Comparison of ENCODE assay signal across 20 mouse cellular contexts in the genomic region with DNA sequence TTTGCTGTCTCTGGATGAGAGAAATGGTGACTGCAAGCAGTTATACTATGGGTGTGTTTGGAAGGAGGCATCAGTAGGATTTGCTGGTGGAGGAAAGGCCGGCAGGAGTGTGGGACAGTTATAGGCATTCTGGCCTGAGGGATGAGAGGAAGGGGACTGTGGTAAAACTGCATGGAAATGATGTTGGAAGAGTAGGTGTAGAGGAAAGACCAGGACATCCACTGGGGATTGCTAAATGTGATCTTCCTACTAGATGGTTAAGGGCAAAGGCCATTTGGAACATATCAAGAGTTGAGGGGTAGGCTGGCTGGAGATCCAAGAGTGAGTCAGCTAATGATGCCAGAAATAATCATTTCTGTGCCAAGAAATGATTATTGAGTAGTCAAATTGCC. TPM values are rescaled to one million over a fixed set of nuclear protein-coding genes. Genes with fewer than 3 reads are reported as not detected.
DNase-seq lines count a peak whose midpoint lies in the region; ATAC-seq and TF ChIP-seq lines count a peak whose summit lies in the region.
"Had no signal": no experiment of that assay in that cellular context is flagged by ENCODE, and none has a peak within 500 bp of the region (broad histone marks: within the 10 kb centered on the region; RNA-seq: fewer than 3 reads in every experiment).

No protein-coding gene starts in this region.

- peak; percentile 26 for DNase-seq in kidney, adult 9 months
- no peak for DNase-seq in kidney, postnatal 25 days
- DNase-seq in stomach, postnatal 0 days (ENCODE audit: low spot score) = no peak
- DNase-seq in liver, postnatal 0 days = no peak
- DNase-seq in retina, embryonic 14.5 days (ENCODE audit: low spot score) = no peak
- DNase-seq: adrenal gland, postnatal 25 days; cerebellum, adult 2 months; cerebellum, postnatal 10 days; forebrain, postnatal 0 days; gastrocnemius, adult 2 months; gastrocnemius, postnatal 25 days; heart, postnatal 4 days had no signal

- H3K4me1 ChIP-seq in stomach, embryonic 16.5 days (ENCODE audit: control insufficient read depth, insufficient read depth, low read length) = no peaks in the 10 kb centered on the region
- H3K4me1 ChIP-seq in stomach, postnatal 0 days (replicated peaks; ENCODE audit: control insufficient read depth, insufficient read depth) = no peaks in the 10 kb centered on the region
- H3K4me1 ChIP-seq in liver, postnatal 0 days (ENCODE audit: insufficient read depth) = peaks cover 6% of the 10 kb centered on the region
- H3K4me1 ChIP-seq: forebrain, embryonic 13.5 days; heart, embryonic 13.5 days; hindbrain, embryonic 12.5 days had no signal

- H3K27me3 ChIP-seq in stomach, embryonic 16.5 days (ENCODE audit: control insufficient read depth, insufficient read depth, low read length) = no peaks in the 10 kb centered on the region
- H3K27me3 ChIP-seq in stomach, postnatal 0 days (ENCODE audit: control insufficient read depth, insufficient read depth, low read length) = no peaks in the 10 kb centered on the region
- H3K27me3 ChIP-seq in liver, postnatal 0 days (ENCODE audit: insufficient read depth, low read length) = no peaks in the 10 kb centered on the region
- H3K27me3 ChIP-seq: CH12.LX; forebrain, embryonic 13.5 days; heart, embryonic 13.5 days; hindbrain, embryonic 12.5 days; Patski had no signal

- TF ChIP-seq CTCF in stomach, postnatal 0 days (IDR thresholded peaks at IDR 0.05; ENCODE audit: low read depth) = no peak
- no peak for TF ChIP-seq CTCF in liver, postnatal 0 days (IDR thresholded peaks at IDR 0.05; ENCODE audit: low read depth)

- H3K4me3 ChIP-seq in stomach, embryonic 16.5 days (replicated peaks; ENCODE audit: low read length) = no peak overlapping the region
- H3K4me3 ChIP-seq in stomach, postnatal 0 days (ENCODE audit: low read depth, low read length) = no peak overlapping the region
- no peak overlapping the region for H3K4me3 ChIP-seq in liver, postnatal 0 days (ENCODE audit: low read depth, low read length)
- H3K4me3 ChIP-seq: embryonic facial prominence, embryonic 10.5 days; forebrain, embryonic 13.5 days; gastrocnemius, adult 2 months; heart, embryonic 13.5 days; hindbrain, embryonic 12.5 days had no signal

- 75% methylated on average over 1 of the region's 1 CpGs for WGBS in stomach, embryonic 16.5 days
- WGBS in stomach, postnatal 0 days = 95% methylated on average over 1 of the region's 1 CpGs
- WGBS in liver, postnatal 0 days (ENCODE audit: insufficient replicate concordance) = 68% methylated on average over 1 of the region's 1 CpGs

- no peak for TF ChIP-seq EP300 in stomach, postnatal 0 days (optimal IDR thresholded peaks at IDR 0.05)
- no peak for TF ChIP-seq EP300 in liver, postnatal 0 days (IDR thresholded peaks at IDR 0.05; ENCODE audit: low read depth)

- no peaks in the 10 kb centered on the region for H3K9me3 ChIP-seq in stomach, embryonic 16.5 days (replicated peaks; ENCODE audit: control insufficient read depth, low read length)
- no peaks in the 10 kb centered on the region for H3K9me3 ChIP-seq in stomach, postnatal 0 days (ENCODE audit: control insufficient read depth, low read length)
- no peaks in the 10 kb centered on the region for H3K9me3 ChIP-seq in liver, postnatal 0 days (ENCODE audit: low read length)
- H3K9me3 ChIP-seq: embryonic facial prominence, embryonic 10.5 days; forebrain, embryonic 13.5 days; heart, embryonic 13.5 days; hindbrain, embryonic 12.5 days had no signal

- ATAC-seq in stomach, embryonic 16.5 days (ENCODE audit: insufficient read depth, low FRiP score) = peak; percentile 12; the same call in 1 of the 2 replicates
- no peak for ATAC-seq in stomach, postnatal 0 days (ENCODE audit: low FRiP score, low TSS enrichment)
- ATAC-seq in liver, postnatal 0 days = peak; percentile 77
- ATAC-seq: activated CD4-positive, CD25-positive, alpha-beta regulatory T cell, adult 4 months; forebrain, embryonic 13.5 days; forebrain, postnatal 0 days; Patski had no signal

- H3K4me2 ChIP-seq in stomach, embryonic 16.5 days (ENCODE audit: low read depth, low read length) = no peak overlapping the region
- no peak overlapping the region for H3K4me2 ChIP-seq in stomach, postnatal 0 days (replicated peaks; ENCODE audit: low read depth)
- 0 out of 2 replicates have a peak overlapping the region, but pooled peaks have one; percentile 11 for H3K4me2 ChIP-seq in liver, postnatal 0 days (ENCODE audit: low read depth, low read length)
- H3K4me2 ChIP-seq: forebrain, embryonic 13.5 days; heart, embryonic 13.5 days; hindbrain, embryonic 12.5 days had no signal

- H3K27ac ChIP-seq in stomach, embryonic 16.5 days (ENCODE audit: low read length) = no peak overlapping the region
- no peak overlapping the region for H3K27ac ChIP-seq in stomach, postnatal 0 days (replicated peaks)
- H3K27ac ChIP-seq in liver, postnatal 0 days (ENCODE audit: low read depth) = peak overlapping the region; percentile 19
- H3K27ac ChIP-seq: embryonic facial prominence, embryonic 10.5 days; forebrain, embryonic 13.5 days; gastrocnemius, adult 2 months; heart, embryonic 13.5 days; hindbrain, embryonic 12.5 days had no signal

- no peak overlapping the region for H3K9ac ChIP-seq in stomach, embryonic 16.5 days (ENCODE audit: low read length)
- H3K9ac ChIP-seq in stomach, postnatal 0 days (ENCODE audit: low read length) = no peak overlapping the region
- H3K9ac ChIP-seq in liver, postnatal 0 days (replicated peaks) = no peak overlapping the region
- H3K9ac ChIP-seq: forebrain, embryonic 13.5 days; forebrain, postnatal 0 days; heart, embryonic 13.5 days; hindbrain, embryonic 12.5 days had no signal

- H3K36me3 ChIP-seq in stomach, embryonic 16.5 days (ENCODE audit: control insufficient read depth, insufficient read depth, low read length) = no peaks in the 10 kb centered on the region
- no peaks in the 10 kb centered on the region for H3K36me3 ChIP-seq in stomach, postnatal 0 days (ENCODE audit: control insufficient read depth, insufficient read depth, low read length)
- H3K36me3 ChIP-seq in liver, postnatal 0 days (replicated peaks; ENCODE audit: insufficient read depth, low read length) = no peaks in the 10 kb centered on the region
- H3K36me3 ChIP-seq: embryonic facial prominence, embryonic 10.5 days; heart, embryonic 13.5 days; hindbrain, embryonic 12.5 days had no signal

RNA-seq across cellular contexts. Expression of a gene that starts 21.5 kb away (rescaled TPM):
- 13.7 TPM in 2 replicates for polyA plus RNA-seq in stomach, embryonic 16.5 days (2015; fragmentation: Nextera tagmentation; extraction: Ambion mirVana)
- 11.8 TPM in 2 replicates for polyA plus RNA-seq in stomach, postnatal 0 days (2015; fragmentation: Nextera tagmentation; extraction: Ambion mirVana)
- 13.9 and 15.7 TPM in 2 replicates for polyA plus RNA-seq in liver, postnatal 0 days (2015; fragmentation: Nextera tagmentation; extraction: Ambion mirVana)

RNA-seq across cellular contexts. Expression of a gene that starts 30.6 kb away (rescaled TPM):
- 4.3 and 5.0 TPM in 2 replicates for polyA plus RNA-seq in stomach, embryonic 16.5 days (2015; fragmentation: Nextera tagmentation; extraction: Ambion mirVana)
- 2.3 and 2.7 TPM in 2 replicates for polyA plus RNA-seq in stomach, postnatal 0 days (2015; fragmentation: Nextera tagmentation; extraction: Ambion mirVana)
- 15.8 and 22.9 TPM in 2 replicates for polyA plus RNA-seq in liver, postnatal 0 days (2015; fragmentation: Nextera tagmentation; extraction: Ambion mirVana)
